Mouse (Mus musculus): ENCODE data around the gene Gm38393.

Gene Gm38393

DNA sequence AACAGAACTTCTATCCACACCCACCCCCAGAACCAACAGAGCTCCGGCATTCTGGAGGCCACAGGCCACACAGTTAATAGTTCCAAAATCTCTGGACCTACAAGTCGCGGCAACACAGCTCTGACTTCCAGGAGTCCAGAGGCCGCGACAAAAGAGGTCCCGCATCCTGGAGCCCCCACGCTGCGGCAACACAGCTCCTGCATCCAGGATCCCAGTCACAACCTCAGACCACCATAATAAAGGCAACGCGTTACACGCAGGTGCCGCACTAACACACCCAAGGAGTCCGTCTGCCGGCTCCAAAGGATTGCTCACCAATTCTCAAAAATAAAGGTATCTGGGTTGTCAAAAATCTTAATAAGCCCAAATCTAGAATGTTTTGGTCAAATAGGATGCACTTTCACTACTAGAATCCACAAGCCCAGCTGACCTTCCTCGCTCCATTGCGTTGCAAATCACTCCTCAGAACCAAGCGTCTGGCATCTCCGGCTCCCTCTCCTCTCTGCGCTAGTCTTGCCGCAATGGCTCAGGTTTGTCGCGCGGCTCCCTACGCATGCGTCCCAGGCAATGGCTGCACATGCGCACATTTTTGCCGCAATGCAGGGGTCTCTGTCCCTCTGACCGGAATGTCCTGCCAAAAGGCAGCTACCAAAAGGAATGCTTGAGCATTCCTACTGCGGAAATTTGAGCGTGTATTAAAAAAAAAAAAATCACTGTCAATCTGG, at the start of gene Gm38393, which contains the start of gene Snurf:
Gene Gm38393 (minus strand): TSS at position 459 of the 725 bp plus-strand sequence.
Gene Snurf (minus strand): TSS at position 444 of the 725 bp plus-strand sequence.
- peak; percentile 83 for DNase-seq

DNA sequence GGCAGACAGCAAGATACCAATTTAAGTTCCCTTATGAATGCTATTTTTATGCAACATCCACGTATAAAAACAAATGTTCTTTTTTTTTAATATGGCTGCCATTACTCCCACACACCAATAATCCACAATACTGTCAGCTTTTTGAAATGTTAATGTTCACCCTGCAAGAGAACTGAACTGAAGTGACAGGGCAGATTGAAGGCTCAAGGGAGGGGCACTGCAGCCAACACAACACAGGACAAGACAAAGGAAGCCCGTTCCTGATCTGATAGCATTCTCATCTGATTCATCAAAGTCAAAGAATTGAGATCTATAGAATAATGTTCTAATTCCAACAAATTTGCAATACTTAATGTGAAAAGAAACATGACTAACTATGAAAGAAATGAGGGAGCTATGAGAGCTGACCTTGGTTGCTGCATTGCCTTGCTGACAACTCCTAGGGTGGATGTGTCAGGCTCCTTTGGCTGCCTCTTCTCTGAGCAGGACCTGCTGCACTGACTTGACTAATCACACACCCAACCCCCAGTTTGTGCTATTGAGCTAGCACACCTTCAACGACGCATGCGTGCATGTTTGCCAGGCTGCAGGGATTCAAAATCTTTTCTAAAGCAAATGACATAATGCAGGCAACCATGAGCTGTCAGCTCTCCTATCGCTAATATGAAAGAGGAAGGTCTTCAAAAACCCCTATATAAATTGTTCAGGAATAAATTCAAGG, 42.8 kb upstream of the Gm38393 start:
- DNase-seq, result no peak

DNA sequence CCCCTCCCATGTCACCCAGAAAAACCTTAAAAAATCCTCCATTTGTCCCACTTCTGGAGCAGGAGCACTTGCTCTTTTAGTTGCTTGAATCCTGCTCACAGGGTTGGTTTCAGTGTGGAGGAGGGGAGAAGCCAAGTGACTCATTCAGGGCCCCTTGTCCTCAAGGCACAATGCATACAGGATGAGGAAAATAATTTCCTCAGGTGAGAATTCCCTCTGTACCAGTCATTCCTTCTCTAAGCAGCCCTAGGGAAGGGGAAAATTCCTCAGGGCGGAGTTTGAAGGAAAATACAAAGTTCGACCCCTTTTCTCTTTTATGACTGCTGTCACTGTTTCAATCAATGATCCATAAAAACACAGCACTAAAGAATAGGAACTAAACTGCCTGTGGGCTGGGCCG, 8.3 kb upstream of the Gm38393 start:
- DNase-seq, result no peak

DNA sequence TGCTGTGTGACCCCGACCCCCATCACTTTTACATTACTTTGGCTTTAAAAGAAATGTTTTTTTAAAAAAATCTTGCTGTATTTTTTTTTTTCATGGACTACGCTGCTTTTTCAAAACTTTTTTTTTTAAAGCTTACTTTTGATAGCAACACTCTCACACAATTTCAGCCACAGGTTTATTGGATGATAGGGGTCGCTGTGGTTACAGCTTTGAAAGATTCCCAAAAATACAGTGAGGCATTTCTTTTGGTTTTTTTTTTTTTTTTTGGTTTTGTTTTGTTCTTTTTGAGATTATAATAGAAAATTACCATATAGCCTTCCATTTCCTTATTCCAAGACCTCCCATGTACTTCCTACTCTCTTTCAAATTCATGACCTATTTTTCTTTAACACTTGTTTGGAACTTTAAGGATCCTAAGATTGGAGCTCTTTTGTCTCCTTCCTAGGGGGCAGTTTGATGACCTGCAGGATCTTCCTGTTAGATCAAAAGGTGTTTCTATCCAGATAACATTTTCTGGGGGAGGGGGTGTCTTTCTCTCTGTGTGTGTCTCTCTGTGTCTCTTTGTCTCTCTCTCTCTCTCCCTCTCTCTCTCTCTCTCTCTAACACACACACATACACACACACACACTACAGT, 3.0 kb upstream of the Gm38393 start:
- DNase-seq, result peak; percentile 25

DNA sequence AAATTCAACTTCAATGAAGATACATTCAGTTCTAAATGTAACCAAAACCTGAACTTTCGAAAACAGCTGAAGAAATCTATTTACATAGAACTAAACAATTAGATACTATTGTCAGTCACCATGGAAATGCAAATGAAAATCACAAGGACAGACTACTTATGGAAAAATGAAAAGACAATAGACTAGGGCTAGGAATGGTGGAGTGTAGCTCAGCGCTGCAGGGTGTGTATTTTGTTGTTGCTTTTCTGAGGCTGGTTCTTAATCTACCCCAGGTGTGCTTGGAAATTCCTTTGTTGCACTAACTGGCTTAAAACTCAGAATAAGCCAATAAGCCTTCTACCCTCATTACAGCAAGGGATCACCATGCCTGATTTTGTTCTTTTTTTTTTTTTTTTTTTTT, 1.4 kb upstream of the Gm38393 start:
- no peak for DNase-seq

DNA sequence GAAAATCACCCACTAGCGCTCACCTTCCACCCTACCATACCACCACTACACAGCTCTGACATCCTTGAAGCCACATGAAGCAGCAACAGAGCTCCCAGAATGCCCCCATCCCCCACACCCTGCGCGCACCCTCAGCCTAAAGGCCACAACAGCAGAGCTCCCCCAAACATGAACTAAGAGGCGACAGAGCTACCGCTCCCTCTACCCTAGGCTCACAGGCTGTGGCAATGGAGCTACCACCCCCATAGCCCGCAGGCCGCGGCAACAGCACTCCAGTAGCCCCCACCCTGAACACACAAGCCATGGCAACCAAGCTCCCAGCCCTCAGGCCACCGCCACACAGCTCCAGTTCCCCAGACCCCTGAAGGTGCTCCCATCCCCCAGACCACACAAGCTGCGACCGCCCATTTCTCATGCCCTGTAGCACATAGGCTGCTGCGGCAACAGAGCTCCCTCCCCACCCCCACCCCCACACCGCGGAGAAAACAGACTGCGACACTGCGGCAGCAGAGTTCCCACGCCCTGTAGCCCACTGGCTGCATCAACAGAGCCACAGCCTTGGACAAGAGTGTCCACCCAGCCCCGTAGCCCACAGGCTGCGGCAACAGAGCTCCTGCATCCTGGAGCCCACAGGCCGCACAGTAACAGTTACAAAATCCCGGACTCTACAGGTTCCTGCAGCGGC, 801 bp downstream of the Gm38393 start:
- peak; percentile 77 for DNase-seq

DNA sequence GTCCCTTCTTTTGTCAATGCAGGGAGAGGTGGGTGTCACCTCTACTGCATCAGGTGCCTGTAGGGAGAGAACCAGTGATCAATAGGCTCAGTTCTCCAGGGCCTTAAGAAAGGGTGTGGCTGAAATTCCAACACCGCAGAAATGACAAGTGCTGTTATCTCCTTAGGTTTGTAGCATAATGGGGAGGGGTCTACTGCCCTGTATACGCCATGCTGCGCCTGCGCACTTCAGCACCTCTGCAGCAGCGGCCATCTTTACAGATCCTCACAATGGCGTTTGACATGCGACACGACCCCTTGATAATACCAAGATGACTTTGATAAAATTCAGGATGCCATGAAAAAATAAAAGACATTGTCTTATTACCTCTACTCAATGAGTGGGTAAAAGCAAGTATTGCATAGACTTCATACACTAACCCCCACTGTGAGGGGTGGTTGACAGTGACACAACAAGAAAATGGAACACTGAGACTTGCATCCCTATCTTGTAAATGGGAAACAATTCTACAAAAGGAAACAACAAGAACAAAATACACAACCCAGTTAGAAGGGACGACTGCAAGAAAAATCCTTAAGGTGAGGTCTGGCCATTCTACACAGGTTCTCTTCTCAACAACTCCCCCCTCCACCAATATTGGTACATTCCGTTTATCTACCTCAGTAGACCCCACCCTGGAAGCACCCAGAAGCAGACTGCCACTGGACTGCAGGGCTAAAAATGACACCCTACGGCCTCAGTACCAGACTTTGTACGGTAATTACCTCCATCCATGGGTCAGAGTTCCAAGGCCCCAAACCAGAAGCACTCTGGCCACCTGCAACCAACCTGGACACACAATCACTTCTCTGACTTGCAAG, 1.6 kb downstream of the Gm38393 start:
- DNase-seq, result peak; percentile 62

DNA sequence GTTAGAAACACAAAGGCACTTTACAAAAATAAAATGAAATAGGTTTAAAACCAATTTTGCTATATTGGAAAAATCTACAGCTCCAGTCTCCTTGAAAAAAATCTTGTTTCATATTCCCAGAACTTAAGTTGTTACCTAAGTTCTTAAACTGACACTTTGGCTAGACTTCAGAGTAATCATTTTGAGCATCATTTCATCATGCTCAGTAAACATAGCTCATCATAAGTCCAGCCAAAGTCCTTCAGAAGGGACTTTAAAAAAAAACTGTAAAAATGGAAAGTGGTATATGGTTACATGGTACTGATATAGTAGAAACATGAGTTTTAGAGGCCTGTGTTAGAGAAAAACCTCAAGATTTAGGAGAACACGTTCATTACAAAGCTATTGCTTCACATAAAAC, 26.2 kb downstream of the Gm38393 start:
- DNase-seq, result no peak
